Mouse (Mus musculus): ENCODE measurements around the gene Arl4c. TPM values are rescaled to one million over a fixed set of nuclear protein-coding genes. Genes with fewer than 3 reads are reported as not detected.

Gene Arl4c
- polyA plus RNA-seq, 1 experiment from 2014 or later, result 22.3 TPM

- Histone ChIP-seq H3K9me3 (no peaks in the 10 kb centered on the region), H3K27me3 (ENCODE audit: poor library complexity, severe bottlenecking) (peaks cover 10% of the 10 kb centered on the region; the same call in 1 of the 2 replicates), H3K4me3 (no peak overlapping the region), H3K27ac (peak overlapping the region; percentile 89; the same call in 1 of the 2 replicates), H3K36me3 (replicated peaks) (no peaks in the 10 kb centered on the region), H3K4me1 (peaks cover 51% of the 10 kb centered on the region)
- 71% methylated on average over 3 of the region's 3 CpGs for WGBS
- no peak for DNase-seq (ENCODE audit: extremely low spot score, low spot score)
Measured at GRCm38 (mm10) chr1:88664623-88665022, 37.4 kb downstream of the Arl4c start.

- WGBS, result 92% methylated on average over 5 of the region's 5 CpGs
Measured at GRCm38 (mm10) chr1:88662736-88663135, 39.3 kb downstream of the Arl4c start.

GRCm38 (mm10) chr1:88661209-88661608, 40.8 kb downstream of the Arl4c start:
- Histone ChIP-seq H3K27me3 (ENCODE audit: poor library complexity, severe bottlenecking) (no peaks in the 10 kb centered on the region), H3K36me3 (replicated peaks) (no peaks in the 10 kb centered on the region), H3K27ac (no peak overlapping the region), H3K9me3 (no peaks in the 10 kb centered on the region), H3K4me1 (peaks cover 25% of the 10 kb centered on the region), H3K4me3 (no peak overlapping the region)
- DNase-seq (ENCODE audit: extremely low spot score, low spot score), result no peak
- WGBS, result 93% methylated on average over 3 of the region's 3 CpGs

More at GRCm38 (mm10) chr1:88662736-88663135, 39.3 kb downstream of the Arl4c start:
- Histone ChIP-seq H3K9me3 (no peaks in the 10 kb centered on the region), H3K4me1 (peaks cover 41% of the 10 kb centered on the region), H3K27ac (no peak overlapping the region), H3K36me3 (replicated peaks) (no peaks in the 10 kb centered on the region), H3K4me3 (no peak overlapping the region), H3K27me3 (ENCODE audit: poor library complexity, severe bottlenecking) (no peaks in the 10 kb centered on the region)
- no peak for DNase-seq (ENCODE audit: extremely low spot score, low spot score)

GRCm38 (mm10) chr1:88658290-88658857, 43.6 kb downstream of the Arl4c start:
- Histone ChIP-seq H3K27ac (peak overlapping the region; percentile 68), H3K27me3 (ENCODE audit: poor library complexity, severe bottlenecking) (no peaks in the 10 kb centered on the region), H3K36me3 (replicated peaks) (no peaks in the 10 kb centered on the region), H3K4me1 (peaks cover 12% of the 10 kb centered on the region), H3K4me3 (no peak overlapping the region), H3K9me3 (no peaks in the 10 kb centered on the region)
- 68% methylated on average over 6 of the region's 6 CpGs for WGBS
- DNase-seq (ENCODE audit: extremely low spot score, low spot score), result no peak

GRCm38 (mm10) chr1:88656096-88656480, 45.9 kb downstream of the Arl4c start:
- no peaks in the 10 kb centered on the region for H3K36me3 ChIP-seq (replicated peaks)
- no peaks in the 10 kb centered on the region for H3K9me3 ChIP-seq
- WGBS, result 84% methylated on average over 5 of the region's 5 CpGs
- DNase-seq (ENCODE audit: extremely low spot score, low spot score), result no peak
- H3K27ac ChIP-seq, result no peak overlapping the region
- H3K27me3 ChIP-seq (ENCODE audit: poor library complexity, severe bottlenecking), result no peaks in the 10 kb centered on the region
- H3K4me1 ChIP-seq, result peaks cover 9% of the 10 kb centered on the region
- H3K4me3 ChIP-seq, result no peak overlapping the region

- Histone ChIP-seq H3K4me3 (no peak overlapping the region), H3K4me1 (peaks cover 9% of the 10 kb centered on the region), H3K9me3 (no peaks in the 10 kb centered on the region), H3K36me3 (replicated peaks) (no peaks in the 10 kb centered on the region), H3K27ac (0 out of 2 replicates have a peak overlapping the region, but pooled peaks have one; percentile 7), H3K27me3 (ENCODE audit: poor library complexity, severe bottlenecking) (no peaks in the 10 kb centered on the region)
- WGBS, result 78% methylated on average over 3 of the region's 3 CpGs
- no peak for DNase-seq (ENCODE audit: extremely low spot score, low spot score)
Measured at GRCm38 (mm10) chr1:88655473-88656095, 46.4 kb downstream of the Arl4c start.

GRCm38 (mm10) chr1:88654521-88655472, 47.2 kb downstream of the Arl4c start:
- peaks cover 9% of the 10 kb centered on the region for H3K4me1 ChIP-seq
- WGBS, result 84% methylated on average over 9 of the region's 9 CpGs
- H3K9me3 ChIP-seq, result no peaks in the 10 kb centered on the region
- H3K4me3 ChIP-seq, result no peak overlapping the region
- no peaks in the 10 kb centered on the region for H3K36me3 ChIP-seq (replicated peaks)
- DNase-seq (ENCODE audit: extremely low spot score, low spot score), result no peak
- no peaks in the 10 kb centered on the region for H3K27me3 ChIP-seq (ENCODE audit: poor library complexity, severe bottlenecking)
- H3K27ac ChIP-seq, result 0 out of 2 replicates have a peak overlapping the region, but pooled peaks have one; percentile 7

- peaks cover 9% of the 10 kb centered on the region for H3K4me1 ChIP-seq
- no peak overlapping the region for H3K4me3 ChIP-seq
- H3K9me3 ChIP-seq, result no peaks in the 10 kb centered on the region
- 88% methylated on average over 7 of the region's 7 CpGs for WGBS
- no peaks in the 10 kb centered on the region for H3K36me3 ChIP-seq (replicated peaks)
- no peaks in the 10 kb centered on the region for H3K27me3 ChIP-seq (ENCODE audit: poor library complexity, severe bottlenecking)
- no peak for DNase-seq (ENCODE audit: extremely low spot score, low spot score)
- no peak overlapping the region for H3K27ac ChIP-seq
Measured at GRCm38 (mm10) chr1:88653614-88654520, 48.2 kb downstream of the Arl4c start.

- no peaks in the 10 kb centered on the region for H3K36me3 ChIP-seq (replicated peaks)
- 93% methylated on average over 8 of the region's 8 CpGs for WGBS
- H3K4me3 ChIP-seq, result no peak overlapping the region
- no peak overlapping the region for H3K27ac ChIP-seq
- H3K9me3 ChIP-seq, result no peaks in the 10 kb centered on the region
- DNase-seq (ENCODE audit: extremely low spot score, low spot score), result no peak
- peaks cover 8% of the 10 kb centered on the region; the same call in 1 of the 2 replicates for H3K4me1 ChIP-seq
- no peaks in the 10 kb centered on the region for H3K27me3 ChIP-seq (ENCODE audit: poor library complexity, severe bottlenecking)
Measured at GRCm38 (mm10) chr1:88652682-88653081, 49.3 kb downstream of the Arl4c start.

- no peak overlapping the region for H3K27ac ChIP-seq
- WGBS, result 84% methylated on average over 9 of the region's 9 CpGs
- peaks cover 8% of the 10 kb centered on the region; the same call in 1 of the 2 replicates for H3K4me1 ChIP-seq
- no peaks in the 10 kb centered on the region for H3K9me3 ChIP-seq
- H3K27me3 ChIP-seq (ENCODE audit: poor library complexity, severe bottlenecking), result no peaks in the 10 kb centered on the region
- no peak overlapping the region for H3K4me3 ChIP-seq
- no peaks in the 10 kb centered on the region for H3K36me3 ChIP-seq (replicated peaks)
- DNase-seq (ENCODE audit: extremely low spot score, low spot score), result no peak
Measured at GRCm38 (mm10) chr1:88651668-88652067, 50.4 kb downstream of the Arl4c start.

GRCm38 (mm10) chr1:88648742-88649141, 53.3 kb downstream of the Arl4c start:
- H3K9me3 ChIP-seq, result no peaks in the 10 kb centered on the region
- WGBS, result 94% methylated on average over 4 of the region's 4 CpGs
- no peaks in the 10 kb centered on the region for H3K27me3 ChIP-seq (ENCODE audit: poor library complexity, severe bottlenecking)
- no peak overlapping the region for H3K4me3 ChIP-seq
- DNase-seq (ENCODE audit: extremely low spot score, low spot score), result no peak
- no peaks in the 10 kb centered on the region for H3K36me3 ChIP-seq (replicated peaks)
- H3K27ac ChIP-seq, result no peak overlapping the region
- H3K4me1 ChIP-seq, result peaks cover 8% of the 10 kb centered on the region; the same call in 1 of the 2 replicates

GRCm38 (mm10) chr1:88645599-88646119, 56.4 kb downstream of the Arl4c start:
- 67% methylated on average over 3 of the region's 3 CpGs for WGBS

More at GRCm38 (mm10) chr1:88645599-88646119, 56.4 kb downstream of the Arl4c start:
- Histone ChIP-seq H3K27ac (no peak overlapping the region), H3K4me1 (peaks cover 13% of the 10 kb centered on the region), H3K9me3 (no peaks in the 10 kb centered on the region), H3K4me3 (no peak overlapping the region), H3K36me3 (replicated peaks) (no peaks in the 10 kb centered on the region), H3K27me3 (ENCODE audit: poor library complexity, severe bottlenecking) (no peaks in the 10 kb centered on the region)
- DNase-seq (ENCODE audit: extremely low spot score, low spot score), result no peak
